Mouse (Mus musculus): Measurements from ENCODE around the gene Kif3c. TPM values are rescaled to one million over a fixed set of nuclear protein-coding genes. Genes with fewer than 3 reads are reported as not detected.

Gene Kif3c
- total RNA-seq, 1 experiment from 2014 or later = 6.4 TPM

DNA sequence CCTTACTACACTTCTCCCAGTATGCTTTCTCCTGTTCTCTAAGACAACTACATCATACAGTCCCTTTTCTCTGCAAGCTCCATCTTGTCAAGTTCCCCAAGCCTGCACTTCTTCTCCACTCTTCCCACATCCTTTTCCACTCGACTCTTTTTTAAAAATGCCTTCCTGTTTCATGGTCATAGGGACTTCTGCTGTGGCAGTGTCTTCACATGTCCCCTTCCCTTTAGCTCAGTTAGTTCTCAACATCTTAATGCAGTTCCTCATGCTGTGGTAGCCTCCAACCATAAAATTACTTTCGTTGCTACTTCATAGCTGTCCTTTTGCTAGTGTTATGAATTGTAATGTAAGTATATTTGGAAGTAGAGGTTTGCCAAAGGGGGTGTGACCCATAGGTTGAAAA lies 55.6 kb downstream of the Kif3c start:
- peak; percentile 59 for ATAC-seq (replicated peaks; ENCODE audit: low read depth, poor library complexity, severe bottlenecking)

GRCm38 (mm10) chr12:3422786-3423185 lies 57.9 kb downstream of the Kif3c start:
- no peak for ATAC-seq (replicated peaks; ENCODE audit: low read depth, poor library complexity, severe bottlenecking)

GRCm38 (mm10) chr12:3424179-3424578 lies 59.2 kb downstream of the Kif3c start:
- ATAC-seq (replicated peaks; ENCODE audit: low read depth, poor library complexity, severe bottlenecking) = no peak

DNA sequence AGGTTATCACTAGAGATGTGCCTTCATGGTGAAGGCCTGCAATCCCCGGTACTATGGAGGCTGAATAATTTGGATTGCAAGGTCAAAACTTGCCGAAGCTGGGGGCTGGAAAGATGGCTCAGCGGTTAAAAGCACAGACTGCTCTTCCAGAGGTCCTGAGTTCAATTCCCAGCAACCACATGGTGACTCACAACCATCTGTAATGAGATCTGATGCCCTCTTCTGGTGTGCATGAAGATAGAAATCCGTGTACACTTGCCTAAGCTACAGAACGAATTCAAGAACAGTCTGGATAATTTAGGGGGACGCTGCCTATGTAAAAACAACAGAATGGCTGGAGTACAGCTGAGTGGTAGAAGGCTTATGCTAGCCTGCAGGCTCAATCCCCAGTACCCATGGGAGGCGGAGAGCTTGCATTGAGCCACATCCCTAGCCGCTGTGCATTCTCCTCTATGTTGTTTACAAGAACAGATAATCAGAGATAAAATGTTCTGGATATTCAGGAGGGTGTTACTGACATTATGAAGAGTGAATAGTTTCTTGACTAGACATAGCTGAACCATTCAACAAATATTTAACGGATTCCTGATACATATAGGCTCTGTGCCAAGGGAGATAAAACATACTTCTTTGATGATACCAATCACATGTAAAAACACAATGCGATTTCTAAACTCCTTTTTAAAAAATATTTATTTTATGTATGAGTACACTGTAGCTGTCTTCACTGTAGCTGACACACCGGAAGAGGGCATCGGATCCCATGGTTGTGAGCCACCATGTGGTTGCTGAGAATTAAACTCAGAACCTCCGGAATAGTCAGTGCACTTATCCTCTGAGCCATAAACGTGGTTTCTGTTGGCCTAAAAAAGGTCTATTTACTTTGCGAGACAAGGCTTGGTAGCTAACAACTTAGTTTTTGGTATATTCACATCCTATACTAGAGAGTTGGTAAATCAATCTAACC lies 60.7 kb downstream of the Kif3c start:
- peak; percentile 7 for ATAC-seq (replicated peaks; ENCODE audit: low read depth, poor library complexity, severe bottlenecking)

DNA sequence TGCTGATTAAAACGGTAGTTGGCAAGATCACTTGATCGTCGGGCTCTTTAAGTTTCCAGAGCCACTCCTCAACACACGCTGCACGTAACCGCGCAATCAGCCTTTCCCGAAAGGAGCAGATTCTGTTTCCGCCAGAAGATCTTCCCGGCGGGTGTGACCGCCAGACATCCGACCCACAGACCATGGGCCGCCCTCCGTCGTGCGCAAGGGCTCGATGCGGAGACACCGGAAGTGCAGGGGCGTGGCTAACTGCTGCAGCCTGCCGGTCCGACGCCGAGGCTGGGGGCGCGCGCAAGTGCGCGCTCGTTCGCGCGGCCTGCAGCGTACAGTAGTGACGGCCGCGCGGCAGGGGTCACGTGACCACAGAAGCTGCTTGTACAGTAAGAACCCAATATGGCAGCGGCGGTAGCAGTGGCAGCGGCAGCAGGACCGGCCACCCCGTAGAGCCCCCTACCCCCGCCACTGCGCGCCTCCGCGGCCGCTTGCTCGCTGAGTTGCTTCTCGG lies 61.6 kb downstream of the Kif3c start, which contains the start of gene Asxl2:
Gene Asxl2, plus strand, starts transcription at position 328 of the 505 bp plus-strand sequence.
- ATAC-seq (replicated peaks; ENCODE audit: low read depth, poor library complexity, severe bottlenecking) = peak; percentile 76

DNA sequence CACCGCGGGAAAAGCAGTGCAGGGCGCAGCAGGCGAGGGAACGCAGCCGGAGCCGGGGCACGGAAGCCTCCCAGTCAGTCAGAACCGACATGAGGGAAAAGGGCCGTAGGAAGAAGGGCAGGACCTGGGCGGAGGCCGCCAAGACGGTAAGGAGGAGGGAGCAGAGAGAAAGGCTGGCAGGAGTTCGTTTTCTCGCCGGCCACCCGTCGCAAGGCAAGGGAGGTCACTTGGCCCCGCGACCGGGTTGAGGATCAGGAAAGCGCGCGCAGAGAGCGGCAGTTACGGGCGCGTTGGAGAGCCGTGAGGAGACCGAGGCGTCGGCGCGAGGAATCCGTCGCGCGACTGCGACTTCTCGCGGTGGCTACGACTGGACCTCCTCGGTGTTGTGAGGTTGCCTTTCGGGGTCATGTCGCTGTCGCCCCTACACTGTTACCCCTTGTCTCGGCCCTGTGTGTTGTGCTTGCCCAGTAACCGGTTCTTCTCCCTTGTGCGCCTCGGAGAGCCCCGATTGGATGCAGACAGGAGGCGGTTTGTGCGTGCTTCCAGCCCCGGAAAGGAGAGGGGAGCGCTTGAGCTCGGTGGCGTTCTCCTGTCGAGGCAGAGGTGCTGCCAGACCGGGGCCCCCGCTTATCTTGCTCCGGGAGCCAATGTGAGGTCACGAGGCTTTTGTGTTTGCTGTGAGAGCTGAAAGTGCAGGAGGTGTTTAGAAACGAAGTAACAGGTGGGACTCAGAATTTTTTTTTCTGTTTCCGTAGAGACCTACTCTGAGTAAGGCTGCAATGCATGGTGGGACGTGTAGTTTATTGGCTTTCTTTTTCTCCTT lies 62.3 kb downstream of the Kif3c start:
- peak; percentile 64 for ATAC-seq (replicated peaks; ENCODE audit: low read depth, poor library complexity, severe bottlenecking)

- no peak for ATAC-seq (replicated peaks; ENCODE audit: low read depth, poor library complexity, severe bottlenecking)
Measured at GRCm38 (mm10) chr12:3427891-3428775, 63.2 kb downstream of the Kif3c start.

DNA sequence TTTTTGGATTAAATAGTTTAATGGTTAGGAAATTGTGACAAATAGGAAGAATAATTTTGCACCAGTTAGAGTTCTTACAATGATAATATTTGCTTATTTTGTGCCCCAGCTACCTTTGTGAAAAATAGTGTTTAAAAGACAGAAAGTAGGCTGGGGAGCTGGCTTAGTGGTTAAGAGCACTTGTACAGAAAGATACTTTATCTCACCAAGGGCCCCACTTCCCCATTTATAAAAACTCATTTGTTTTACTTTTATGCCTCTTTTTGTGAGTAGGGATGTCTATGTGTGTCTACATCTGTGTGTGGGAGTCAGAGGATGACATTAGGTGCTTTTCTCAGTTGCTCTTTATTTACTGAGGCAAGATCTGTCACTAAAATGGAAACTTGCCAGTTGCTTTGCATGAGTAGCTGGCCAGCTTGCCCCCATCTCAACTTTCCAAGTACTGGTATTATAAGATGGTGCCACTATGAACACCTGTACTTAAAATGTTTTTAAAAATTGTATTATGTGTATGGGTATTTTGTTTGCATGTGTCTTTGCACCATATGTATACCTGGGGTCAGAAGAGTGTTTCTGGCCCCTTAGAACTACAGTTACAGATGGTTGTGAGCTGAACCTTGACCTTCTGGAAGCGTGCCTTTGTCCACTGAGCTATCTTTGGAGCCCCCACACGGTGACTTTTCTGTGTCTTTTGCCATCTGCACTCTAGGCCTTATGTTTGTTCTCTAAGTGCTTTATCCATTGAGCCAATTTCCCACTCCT lies 64.9 kb downstream of the Kif3c start:
- no peak for ATAC-seq (replicated peaks; ENCODE audit: low read depth, poor library complexity, severe bottlenecking)

DNA sequence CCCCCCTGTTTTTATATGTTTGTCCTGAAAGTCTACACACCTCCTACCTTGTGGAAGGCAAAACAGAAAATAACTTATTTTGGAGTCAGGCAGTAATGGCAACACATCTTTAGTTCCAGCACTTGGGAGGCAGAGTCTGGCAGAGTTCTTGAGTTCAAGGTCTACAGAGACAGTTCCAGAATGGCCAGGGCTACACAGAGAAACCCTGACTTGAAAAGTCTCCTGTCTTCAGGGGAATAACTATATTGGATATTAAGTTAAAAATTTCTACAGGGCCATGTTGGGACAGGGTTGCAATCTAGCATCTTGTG lies 65.5 kb downstream of the Kif3c start:
- ATAC-seq (replicated peaks; ENCODE audit: low read depth, poor library complexity, severe bottlenecking) = no peak

- no peak for ATAC-seq (replicated peaks; ENCODE audit: low read depth, poor library complexity, severe bottlenecking)
Measured at GRCm38 (mm10) chr12:3430985-3431384, 66.1 kb downstream of the Kif3c start.

DNA sequence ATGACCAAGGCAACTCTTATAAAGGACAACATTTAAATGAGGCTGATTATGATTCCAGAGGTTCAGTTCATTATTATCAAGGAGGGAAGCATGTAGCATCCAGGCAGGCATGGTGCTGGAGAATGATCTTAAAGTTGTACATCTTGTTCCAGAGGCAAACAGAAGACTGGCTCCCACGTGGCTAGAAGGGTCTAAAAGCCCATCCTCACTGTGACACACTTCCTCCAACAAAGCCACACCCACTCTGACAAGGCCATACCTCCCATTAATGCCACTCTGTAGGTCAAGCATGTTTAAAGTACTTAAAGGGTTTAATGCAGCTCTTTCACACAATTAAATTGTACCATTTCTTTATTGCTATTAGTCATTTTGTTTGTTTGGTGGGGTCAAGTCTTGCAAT lies 68.8 kb downstream of the Kif3c start:
- no peak for ATAC-seq (replicated peaks; ENCODE audit: low read depth, poor library complexity, severe bottlenecking)

DNA sequence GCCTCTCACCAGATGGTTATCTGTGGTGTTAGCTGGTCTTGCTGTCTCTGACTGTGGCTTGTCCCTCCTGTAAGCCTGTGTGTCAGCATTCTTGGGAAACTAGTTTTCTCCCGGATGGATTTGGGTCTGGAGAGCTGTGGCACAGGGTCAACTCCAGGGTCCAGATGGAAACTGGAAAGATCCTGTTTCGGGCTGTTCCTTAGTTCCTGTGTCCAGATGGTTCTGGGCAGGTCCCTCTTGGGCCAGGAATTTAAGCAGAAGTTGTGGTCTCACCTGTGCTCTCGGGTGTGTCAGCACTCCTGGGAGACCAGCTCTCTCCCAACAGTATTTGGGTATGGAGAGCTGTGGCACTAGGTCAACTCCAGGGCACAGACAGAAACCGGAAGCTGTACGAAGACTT lies 71.5 kb downstream of the Kif3c start:
- ATAC-seq (replicated peaks; ENCODE audit: low read depth, poor library complexity, severe bottlenecking) = no peak

GRCm38 (mm10) chr12:3437815-3438214 lies 72.9 kb downstream of the Kif3c start:
- ATAC-seq (replicated peaks; ENCODE audit: low read depth, poor library complexity, severe bottlenecking) = peak; percentile 29; the same call in 1 of the 2 replicates

DNA sequence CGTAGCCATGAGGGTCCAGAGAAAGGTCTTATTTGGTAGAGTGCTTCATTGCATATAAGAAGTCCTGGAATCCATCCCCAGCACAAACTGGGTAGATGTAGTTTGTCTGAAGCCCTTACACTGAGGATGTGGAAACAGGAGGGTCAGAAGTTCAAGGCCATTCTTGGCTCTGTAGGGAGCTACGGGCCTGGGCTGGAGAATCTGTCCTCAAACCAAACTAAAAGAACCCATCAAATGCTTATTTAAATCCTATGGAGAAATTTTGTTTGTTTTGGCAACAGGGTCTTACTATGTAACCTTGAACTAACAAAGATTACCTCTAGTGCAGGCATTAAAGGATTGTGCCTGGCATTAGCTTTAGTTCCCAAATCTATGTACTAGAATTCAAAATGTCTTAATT lies 76.0 kb downstream of the Kif3c start:
- ATAC-seq (replicated peaks; ENCODE audit: low read depth, poor library complexity, severe bottlenecking) = 0 out of 2 replicates have a peak, but pooled peaks have one; percentile 9

DNA sequence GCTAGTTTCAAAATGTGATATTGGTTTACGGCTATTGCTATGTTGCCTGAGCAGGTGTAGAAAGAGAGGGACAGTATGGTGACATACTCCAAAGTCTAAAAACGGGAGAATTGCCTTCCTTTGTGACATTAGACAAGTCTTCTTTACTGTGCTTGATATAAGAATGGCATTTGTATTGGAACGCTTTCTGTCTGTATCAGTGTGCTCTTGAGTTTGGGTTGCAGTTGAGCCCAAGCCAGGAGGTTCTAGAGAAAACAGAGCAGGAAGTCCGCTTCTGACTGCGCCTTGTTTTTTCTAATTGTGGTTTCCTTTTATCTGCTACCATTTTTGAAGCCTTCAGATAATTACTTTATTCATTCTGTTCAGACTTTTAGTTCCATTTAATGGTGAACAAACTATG lies 76.4 kb downstream of the Kif3c start:
- ATAC-seq (replicated peaks; ENCODE audit: low read depth, poor library complexity, severe bottlenecking) = peak; percentile 83

DNA sequence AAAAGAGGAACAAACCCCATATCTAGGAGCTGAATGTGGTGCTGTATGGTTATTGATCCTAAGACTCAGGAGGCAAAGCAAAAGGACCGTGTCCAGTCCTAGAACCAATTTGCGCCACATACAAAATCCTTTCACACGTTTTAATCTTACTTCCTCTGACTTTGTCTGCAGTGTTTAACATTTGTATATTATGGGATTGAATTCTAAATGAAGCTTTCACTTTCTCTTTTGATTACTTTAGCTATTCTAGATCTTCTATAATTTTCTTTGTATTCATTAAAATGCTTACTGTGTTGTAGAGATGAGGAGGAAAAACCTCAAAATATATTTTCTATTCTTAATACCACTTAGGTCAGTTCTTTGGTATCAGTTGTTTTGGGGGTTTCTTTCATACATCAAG lies 88.6 kb downstream of the Kif3c start:
- ATAC-seq (replicated peaks; ENCODE audit: low read depth, poor library complexity, severe bottlenecking) = no peak
